Mouse (Mus musculus): ENCODE measurements around the gene Bcs1l. TPM values are rescaled to one million over a fixed set of nuclear protein-coding genes. Genes with fewer than 3 reads are reported as not detected.
A peak's percentile ranks its signal among the peaks of the same experiment; 100 is the strongest.

Bcs1l gene
- polyA plus RNA-seq, 1 experiment from 2014 or later, result 23.3 TPM

DNA sequence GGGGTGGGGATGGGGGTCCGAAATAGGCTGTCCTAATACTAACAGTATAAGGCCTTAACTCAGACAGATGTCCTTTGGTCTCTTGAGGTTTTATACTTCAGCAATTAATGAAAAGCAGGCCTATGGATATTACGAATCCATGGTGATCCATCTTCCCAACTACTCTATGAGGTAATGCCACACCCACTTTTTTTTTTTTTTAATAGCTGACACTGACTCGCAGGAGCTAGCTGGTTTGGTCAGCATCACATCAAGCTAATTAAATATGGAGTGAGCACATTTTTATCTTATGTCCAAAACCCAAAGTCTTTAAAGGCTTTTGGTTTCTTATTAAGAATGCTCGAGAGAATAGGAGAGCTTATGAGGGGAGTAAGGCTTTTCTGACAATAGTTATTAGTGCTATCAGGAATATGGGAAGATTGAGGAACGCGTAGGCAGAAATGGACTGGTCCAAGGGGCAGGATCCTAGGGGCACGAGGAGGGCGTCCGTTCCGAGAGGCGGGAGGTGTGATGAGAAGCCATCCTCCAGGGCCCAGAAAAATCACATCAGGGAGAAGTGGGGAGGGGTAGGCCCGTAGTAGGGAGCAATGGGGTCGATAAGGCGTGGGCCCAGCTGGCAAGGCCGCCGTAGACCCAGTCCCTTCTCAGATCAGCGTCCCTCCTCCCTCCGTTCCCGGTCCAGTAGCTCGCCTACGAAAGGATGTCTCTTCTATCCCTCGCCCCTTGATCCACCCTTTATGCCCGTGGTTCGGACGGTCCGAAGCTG, 12.6 kb downstream of the Bcs1l start:
- Histone ChIP-seq H3K27me3 (ENCODE audit: insufficient read depth, poor library complexity, severe bottlenecking) (no peaks in the 10 kb centered on the region), H3K4me3 (peak overlapping the region; percentile 84), H3K27ac (peak overlapping the region; percentile 85), H3K4me1 (peaks cover 15% of the 10 kb centered on the region), H3K36me3 (peaks cover 30% of the 10 kb centered on the region), H3K9me3 (no peaks in the 10 kb centered on the region)
- WGBS, result 8% methylated on average over 26 of the region's 26 CpGs
- DNase-seq (ENCODE audit: low spot score), result no peak

DNA sequence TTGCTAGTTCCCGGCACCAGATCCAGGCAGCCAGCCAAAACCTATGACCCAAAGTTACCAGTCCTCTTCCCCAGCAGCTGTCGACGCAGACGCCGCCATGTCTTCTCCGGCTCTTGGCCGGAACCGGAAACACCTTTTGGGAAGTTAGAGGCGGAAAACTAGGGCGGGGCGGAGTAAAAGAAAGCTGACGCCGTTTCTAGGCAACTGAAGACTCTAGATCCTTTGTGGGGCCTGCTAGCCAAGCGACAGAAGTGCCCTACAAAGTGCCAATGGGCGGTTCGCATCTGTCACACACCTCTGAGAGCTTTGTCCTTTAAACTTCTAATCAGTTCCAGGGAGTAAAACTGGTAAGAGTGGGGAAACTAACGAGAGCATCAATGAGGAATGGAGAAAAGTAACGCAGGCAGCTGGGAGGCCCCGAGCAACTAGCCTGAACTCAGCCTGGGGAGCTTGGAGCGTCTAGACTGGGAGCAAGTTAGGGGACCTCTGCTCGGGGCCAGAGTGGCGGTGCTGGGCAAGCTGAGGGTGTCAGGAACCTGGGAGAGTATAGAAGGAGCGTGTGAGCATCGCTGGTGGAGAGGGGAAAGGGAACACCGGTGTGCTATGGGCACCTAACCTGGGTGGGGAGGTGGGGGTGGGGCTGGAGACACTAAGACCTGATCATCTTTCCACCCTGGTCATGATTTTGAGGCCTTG, 13.3 kb downstream of the Bcs1l start, which contains the start of the genes Rnf25 and Stk36:
Gene Rnf25 (minus strand): TSS at position 131 of the 696 bp plus-strand sequence.
Gene Stk36 (plus strand): TSS at position 179 of the 696 bp plus-strand sequence.
- 11% methylated on average over 25 of the region's 25 CpGs for WGBS
- Histone ChIP-seq H3K4me1 (peaks cover 15% of the 10 kb centered on the region), H3K9me3 (no peaks in the 10 kb centered on the region), H3K4me3 (peak within 1 kb of the TSS; percentile 84), H3K27me3 (ENCODE audit: insufficient read depth, poor library complexity, severe bottlenecking) (no peaks in the 10 kb centered on the region), H3K27ac (peak within 1 kb of the TSS; percentile 85), H3K36me3 (peaks cover 25% of the 10 kb centered on the region)
- DNase-seq (ENCODE audit: low spot score), result peak; percentile 95

DNA sequence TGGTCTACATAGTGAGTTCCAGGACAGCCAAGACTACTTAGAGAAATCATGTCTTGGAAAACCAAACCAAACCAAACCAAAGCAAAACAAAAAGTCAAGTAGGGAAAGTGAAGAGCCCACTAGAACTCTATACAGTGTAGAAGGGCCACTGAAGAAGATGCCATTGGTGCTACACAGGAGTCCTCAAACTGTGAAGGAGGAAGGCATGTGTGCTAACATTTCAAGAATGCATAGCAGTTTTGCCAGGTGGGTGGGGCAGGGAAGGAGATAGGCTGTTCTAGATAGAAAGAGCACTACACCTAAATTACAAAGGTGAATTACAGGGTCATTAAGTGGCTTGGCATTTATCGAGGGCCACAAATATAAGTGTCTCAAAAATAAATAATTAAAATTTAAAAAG, 36.1 kb downstream of the Bcs1l start:
- Histone ChIP-seq H3K9me3 (no peaks in the 10 kb centered on the region), H3K27ac (no peak overlapping the region), H3K27me3 (ENCODE audit: insufficient read depth, poor library complexity, severe bottlenecking) (no peaks in the 10 kb centered on the region), H3K4me1 (peaks cover 14% of the 10 kb centered on the region; the same call in 1 of the 2 replicates), H3K4me3 (no peak overlapping the region), H3K36me3 (no peaks in the 10 kb centered on the region)
- DNase-seq (ENCODE audit: low spot score), result no peak
- WGBS, result 83% methylated on average over 1 of the region's 1 CpGs

GRCm38 (mm10) chr1:74626076-74626475, 38.0 kb downstream of the Bcs1l start:
- no peaks in the 10 kb centered on the region for H3K27me3 ChIP-seq (ENCODE audit: insufficient read depth, poor library complexity, severe bottlenecking)
- DNase-seq (ENCODE audit: low spot score), result no peak
- no peak overlapping the region for H3K27ac ChIP-seq
- H3K36me3 ChIP-seq, result no peaks in the 10 kb centered on the region
- no peak overlapping the region for H3K4me3 ChIP-seq
- no peaks in the 10 kb centered on the region for H3K9me3 ChIP-seq
- H3K4me1 ChIP-seq, result peaks cover 14% of the 10 kb centered on the region; the same call in 1 of the 2 replicates
- 79% methylated on average over 4 of the region's 4 CpGs for WGBS

DNA sequence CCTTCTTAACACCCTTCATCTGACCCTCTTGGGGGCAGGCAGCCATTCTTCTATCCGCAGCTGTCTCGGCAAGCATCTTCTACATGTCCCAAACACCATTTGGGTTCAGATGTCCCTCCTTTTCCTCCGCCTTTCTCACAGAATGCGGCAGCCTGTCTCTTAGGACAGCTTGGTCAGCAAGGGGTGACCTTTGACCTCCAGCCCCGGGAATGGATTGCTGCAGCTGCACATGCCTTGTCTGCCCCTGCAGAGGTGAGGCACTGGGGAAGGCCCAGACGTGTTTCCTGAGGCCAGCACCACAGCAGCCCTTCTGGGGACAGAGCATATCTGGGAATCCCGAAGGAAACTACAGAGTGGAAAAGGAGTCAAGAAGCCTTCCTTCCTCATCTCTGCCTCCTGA, 39.9 kb downstream of the Bcs1l start:
- H3K9me3 ChIP-seq, result no peaks in the 10 kb centered on the region
- H3K36me3 ChIP-seq, result no peaks in the 10 kb centered on the region
- no peak overlapping the region for H3K4me3 ChIP-seq
- H3K27me3 ChIP-seq (ENCODE audit: insufficient read depth, poor library complexity, severe bottlenecking), result no peaks in the 10 kb centered on the region
- WGBS, result 47% methylated on average over 7 of the region's 7 CpGs
- no peak for DNase-seq (ENCODE audit: low spot score)
- H3K4me1 ChIP-seq, result peaks cover 14% of the 10 kb centered on the region; the same call in 1 of the 2 replicates
- no peak overlapping the region for H3K27ac ChIP-seq

DNA sequence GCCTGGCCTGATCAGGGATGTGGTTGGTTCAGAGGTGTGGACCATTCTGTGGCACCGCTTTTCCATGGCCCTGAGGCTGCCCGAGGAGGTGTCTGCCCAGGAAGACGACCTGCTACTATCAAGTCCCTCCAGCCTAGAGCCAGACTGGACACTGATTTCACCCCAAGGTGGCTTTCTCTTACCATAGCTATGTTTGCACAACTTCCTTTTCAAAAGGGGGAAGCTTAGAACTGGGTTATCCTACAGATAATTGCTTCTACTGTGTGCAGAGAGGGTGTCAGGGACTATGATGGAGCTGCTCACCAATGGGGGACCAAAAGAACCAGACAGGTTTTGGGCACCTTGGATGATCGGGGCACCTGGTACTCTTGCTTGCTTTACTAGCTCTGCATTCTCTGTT, 44.6 kb downstream of the Bcs1l start:
- Histone ChIP-seq H3K36me3 (no peaks in the 10 kb centered on the region), H3K9me3 (no peaks in the 10 kb centered on the region), H3K4me1 (0 out of 2 replicates have a peak, but pooled peaks cover 5% of the 10 kb centered on the region), H3K27ac (no peak overlapping the region), H3K4me3 (no peak overlapping the region), H3K27me3 (ENCODE audit: insufficient read depth, poor library complexity, severe bottlenecking) (no peaks in the 10 kb centered on the region)
- DNase-seq (ENCODE audit: low spot score), result no peak
- WGBS, result 82% methylated on average over 4 of the region's 4 CpGs

Small RNA genes within 50 kb of the gene (microRNA-seq; reads per million reads assigned to microRNA genes)
- not detected for gene Gm25035

Other genes with a start within 250 kb of the Bcs1l start
- 0.20 and 0.28 TPM in 2 replicates for gene Catip, start 226.2 kb upstream of the Bcs1l start, polyA plus RNA-seq (2016; fragmentation: Nextera tagmentation; extraction: Ambion mirVana)
- gene Slc11a1, start 213.1 kb upstream of the Bcs1l start, polyA plus RNA-seq (2016; fragmentation: Nextera tagmentation; extraction: Ambion mirVana), result 1.1 and 1.6 TPM in 2 replicates
- 55.9 and 69.2 TPM in 2 replicates for gene Ctdsp1, start 196.8 kb upstream of the Bcs1l start, polyA plus RNA-seq (2016; fragmentation: Nextera tagmentation; extraction: Ambion mirVana)
- gene Vil1, start 178.9 kb upstream of the Bcs1l start, polyA plus RNA-seq (2016; fragmentation: Nextera tagmentation; extraction: Ambion mirVana), result 0.94 and 1.1 TPM in 2 replicates
- 46.7 and 67.1 TPM in 2 replicates for gene Cnot9, start 82.2 kb upstream of the Bcs1l start, polyA plus RNA-seq (2016; fragmentation: Nextera tagmentation; extraction: Ambion mirVana)
- 0.42 and 0.48 TPM in 2 replicates for gene Plcd4, start 45.4 kb upstream of the Bcs1l start, polyA plus RNA-seq (2016; fragmentation: Nextera tagmentation; extraction: Ambion mirVana)
- gene Usp37, start 44.0 kb upstream of the Bcs1l start, polyA plus RNA-seq (2016; fragmentation: Nextera tagmentation; extraction: Ambion mirVana), result 26.8 and 28.3 TPM in 2 replicates
- 6.8 and 9.2 TPM in 2 replicates for gene Zfp142, start within 50 bp of the Bcs1l start, polyA plus RNA-seq (2016; fragmentation: Nextera tagmentation; extraction: Ambion mirVana)
- gene Rnf25, start 13.1 kb downstream of the Bcs1l start, polyA plus RNA-seq (2016; fragmentation: Nextera tagmentation; extraction: Ambion mirVana), result 25.4 and 32.8 TPM in 2 replicates
- 4.1 and 6.2 TPM in 2 replicates for gene Stk36, start 13.2 kb downstream of the Bcs1l start, polyA plus RNA-seq (2016; fragmentation: Nextera tagmentation; extraction: Ambion mirVana)
- gene Ttll4, start 73.5 kb downstream of the Bcs1l start, polyA plus RNA-seq (2016; fragmentation: Nextera tagmentation; extraction: Ambion mirVana), result 27.8 and 28.9 TPM in 2 replicates
- 11.4 and 17.5 TPM in 2 replicates for gene Cyp27a1, start 125.3 kb downstream of the Bcs1l start, polyA plus RNA-seq (2016; fragmentation: Nextera tagmentation; extraction: Ambion mirVana)
- gene Prkag3, start 160.9 kb downstream of the Bcs1l start, polyA plus RNA-seq (2016; fragmentation: Nextera tagmentation; extraction: Ambion mirVana), result 2.3 and 6.8 TPM in 2 replicates
- gene Wnt6, start 183.6 kb downstream of the Bcs1l start, polyA plus RNA-seq (2016; fragmentation: Nextera tagmentation; extraction: Ambion mirVana), result 4.0 and 11.9 TPM in 2 replicates
- 0.07 and 0.29 TPM in 2 replicates for gene Wnt10a, start 203.2 kb downstream of the Bcs1l start, polyA plus RNA-seq (2016; fragmentation: Nextera tagmentation; extraction: Ambion mirVana)

All from heart, embryonic 10.5 days (tissue).